Mouse (Mus musculus): ENCODE measurements around the gene Hes1.

Gene Hes1

GRCm38 (mm10) chr16:30050767-30051490 is 13.3 kb upstream of the Hes1 start:
- no peak for DNase-seq (ENCODE audit: extremely low read depth, insufficient read length, low spot score)

GRCm38 (mm10) chr16:30052271-30052670 is 11.9 kb upstream of the Hes1 start:
- DNase-seq (ENCODE audit: extremely low read depth, insufficient read length, low spot score), result no peak

- DNase-seq (ENCODE audit: extremely low read depth, insufficient read length, low spot score), result no peak
Observed at GRCm38 (mm10) chr16:30052839-30053511, 11.2 kb upstream of the Hes1 start.

GRCm38 (mm10) chr16:30054541-30054940 is 9.6 kb upstream of the Hes1 start:
- no peak for DNase-seq (ENCODE audit: extremely low read depth, insufficient read length, low spot score)

- no peak for DNase-seq (ENCODE audit: extremely low read depth, insufficient read length, low spot score)
Observed at GRCm38 (mm10) chr16:30055361-30055889, 8.8 kb upstream of the Hes1 start.

GRCm38 (mm10) chr16:30055927-30056326 is 8.3 kb upstream of the Hes1 start:
- no peak for DNase-seq (ENCODE audit: extremely low read depth, insufficient read length, low spot score)

- DNase-seq (ENCODE audit: extremely low read depth, insufficient read length, low spot score), result no peak
Observed at GRCm38 (mm10) chr16:30056906-30057305, 7.3 kb upstream of the Hes1 start.

GRCm38 (mm10) chr16:30058974-30059717 is 5.0 kb upstream of the Hes1 start:
- DNase-seq (ENCODE audit: extremely low read depth, insufficient read length, low spot score), result no peak

GRCm38 (mm10) chr16:30060412-30060811 is 3.8 kb upstream of the Hes1 start:
- peak; percentile 48 for DNase-seq (ENCODE audit: extremely low read depth, insufficient read length, low spot score)

GRCm38 (mm10) chr16:30062242-30063030 is 1.7 kb upstream of the Hes1 start:
- peak; percentile 30 for DNase-seq (ENCODE audit: extremely low read depth, insufficient read length, low spot score)

GRCm38 (mm10) chr16:30063121-30063881 is 883 bp upstream of the Hes1 start:
- peak; percentile 72 for DNase-seq (ENCODE audit: extremely low read depth, insufficient read length, low spot score)

- DNase-seq (ENCODE audit: extremely low read depth, insufficient read length, low spot score), result no peak
Observed at GRCm38 (mm10) chr16:30064613-30065012, 429 bp downstream of the Hes1 start.

- DNase-seq (ENCODE audit: extremely low read depth, insufficient read length, low spot score), result peak; percentile 94
Observed at GRCm38 (mm10) chr16:30065077-30065476, 893 bp downstream of the Hes1 start.

- DNase-seq (ENCODE audit: extremely low read depth, insufficient read length, low spot score), result no peak
Observed at GRCm38 (mm10) chr16:30065537-30066183, 1.5 kb downstream of the Hes1 start.

- DNase-seq (ENCODE audit: extremely low read depth, insufficient read length, low spot score), result peak; percentile 83
Observed at GRCm38 (mm10) chr16:30066184-30066851, 2.1 kb downstream of the Hes1 start.

- DNase-seq (ENCODE audit: extremely low read depth, insufficient read length, low spot score), result peak; percentile 88
Observed at GRCm38 (mm10) chr16:30066852-30067301, 2.7 kb downstream of the Hes1 start.

- DNase-seq (ENCODE audit: extremely low read depth, insufficient read length, low spot score), result peak; percentile 63
Observed at GRCm38 (mm10) chr16:30068041-30069020, 4.1 kb downstream of the Hes1 start.

- DNase-seq (ENCODE audit: extremely low read depth, insufficient read length, low spot score), result no peak
Observed at GRCm38 (mm10) chr16:30069580-30069949, 5.4 kb downstream of the Hes1 start.
